Mouse (Mus musculus): ENCODE measurements around the gene AI413582. TPM values are rescaled to one million over a fixed set of nuclear protein-coding genes. Genes with fewer than 3 reads are reported as not detected.

The AI413582 gene
- polyA plus RNA-seq, 1 experiment from 2014 or later, result 17.1 TPM

GRCm38 (mm10) chr17:27554062-27554960, 11.2 kb downstream of the AI413582 start:
- Histone ChIP-seq H3K27ac (ENCODE audit: low read depth, low read length) (peak overlapping the region; percentile 97), H3K9me3 (ENCODE audit: control insufficient read depth, low read length) (no peaks in the 10 kb centered on the region), H3K36me3 (ENCODE audit: control insufficient read depth, insufficient read depth, low read length) (no peaks in the 10 kb centered on the region), H3K4me2 (replicated peaks; ENCODE audit: low read depth, low read length) (peak overlapping the region; percentile 92), H3K9ac (ENCODE audit: low read depth, low read length) (peak overlapping the region; percentile 93), H3K4me1 (replicated peaks; ENCODE audit: control insufficient read depth, insufficient read depth, low read length) (peaks cover 20% of the 10 kb centered on the region), H3K27me3 (ENCODE audit: control insufficient read depth, insufficient read depth, low read length) (no peaks in the 10 kb centered on the region), H3K4me3 (ENCODE audit: low read depth, low read length) (peak overlapping the region; percentile 85)
- WGBS, result 37% methylated on average over 20 of the region's 20 CpGs
- DNase-seq (ENCODE audit: low spot score) (no peak), ATAC-seq (ENCODE audit: low FRiP score) (no peak)

GRCm38 (mm10) chr17:27552215-27553201, 13.0 kb downstream of the AI413582 start:
- H3K4me2 ChIP-seq (replicated peaks; ENCODE audit: low read depth, low read length), result no peak overlapping the region
- WGBS, result 78% methylated on average over 23 of the region's 23 CpGs
- peaks cover 17% of the 10 kb centered on the region for H3K4me1 ChIP-seq (replicated peaks; ENCODE audit: control insufficient read depth, insufficient read depth, low read length)

DNA sequence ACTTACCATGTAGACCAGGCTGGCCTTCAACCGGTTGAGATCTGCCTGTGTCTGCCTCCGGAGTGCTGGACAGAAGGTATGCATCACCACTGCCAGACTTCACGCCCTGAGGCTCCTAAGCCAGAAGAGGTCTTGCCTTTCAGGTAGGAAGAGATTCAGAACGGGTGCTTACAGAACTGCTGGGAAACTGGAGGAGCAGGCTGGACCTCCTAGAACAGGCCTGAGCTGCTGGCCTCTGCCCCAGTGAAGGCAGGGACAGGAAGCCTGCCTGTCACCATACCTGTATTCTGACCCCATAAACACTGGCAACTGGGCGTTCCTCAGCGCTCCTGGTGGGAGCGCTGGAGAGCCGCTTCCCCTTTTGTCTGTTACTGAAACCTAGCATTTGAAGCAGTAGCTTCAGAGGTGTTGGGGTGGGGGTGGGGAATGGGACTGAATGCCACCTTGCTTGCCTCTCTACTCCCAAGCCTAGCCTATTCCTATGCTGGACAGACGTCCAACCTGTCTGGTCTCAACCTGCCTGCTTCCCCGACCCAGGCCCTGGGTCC, 14.1 kb downstream of the AI413582 start:
- H3K27ac ChIP-seq (ENCODE audit: low read depth, low read length), result no peak overlapping the region
- H3K4me1 ChIP-seq (replicated peaks; ENCODE audit: control insufficient read depth, insufficient read depth, low read length), result peaks cover 17% of the 10 kb centered on the region
- DNase-seq (ENCODE audit: low spot score) (no peak), ATAC-seq (ENCODE audit: low FRiP score) (no peak)
- no peaks in the 10 kb centered on the region for H3K36me3 ChIP-seq (ENCODE audit: control insufficient read depth, insufficient read depth, low read length)
- 64% methylated on average over 10 of the region's 10 CpGs for WGBS
- no peak overlapping the region for H3K4me2 ChIP-seq (replicated peaks; ENCODE audit: low read depth, low read length)
- no peak overlapping the region for H3K9ac ChIP-seq (ENCODE audit: low read depth, low read length)
- H3K4me3 ChIP-seq (ENCODE audit: low read depth, low read length), result no peak overlapping the region
- no peaks in the 10 kb centered on the region for H3K27me3 ChIP-seq (ENCODE audit: control insufficient read depth, insufficient read depth, low read length)
- H3K9me3 ChIP-seq (ENCODE audit: control insufficient read depth, low read length), result no peaks in the 10 kb centered on the region

More at GRCm38 (mm10) chr17:27552215-27553201, 13.0 kb downstream of the AI413582 start:
- Histone ChIP-seq H3K9me3 (ENCODE audit: control insufficient read depth, low read length) (no peaks in the 10 kb centered on the region), H3K27me3 (ENCODE audit: control insufficient read depth, insufficient read depth, low read length) (no peaks in the 10 kb centered on the region), H3K27ac (ENCODE audit: low read depth, low read length) (no peak overlapping the region), H3K4me3 (ENCODE audit: low read depth, low read length) (no peak overlapping the region), H3K9ac (ENCODE audit: low read depth, low read length) (no peak overlapping the region), H3K36me3 (ENCODE audit: control insufficient read depth, insufficient read depth, low read length) (no peaks in the 10 kb centered on the region)
- DNase-seq (ENCODE audit: low spot score) (no peak), ATAC-seq (ENCODE audit: low FRiP score) (no peak)

GRCm38 (mm10) chr17:27549234-27549633, 16.3 kb downstream of the AI413582 start:
- Histone ChIP-seq H3K4me1 (replicated peaks; ENCODE audit: control insufficient read depth, insufficient read depth, low read length) (peaks cover 12% of the 10 kb centered on the region), H3K4me3 (ENCODE audit: low read depth, low read length) (no peak overlapping the region), H3K9ac (ENCODE audit: low read depth, low read length) (peak overlapping the region; percentile 27; the same call in 1 of the 2 replicates), H3K9me3 (ENCODE audit: control insufficient read depth, low read length) (no peaks in the 10 kb centered on the region), H3K4me2 (replicated peaks; ENCODE audit: low read depth, low read length) (no peak overlapping the region), H3K36me3 (ENCODE audit: control insufficient read depth, insufficient read depth, low read length) (no peaks in the 10 kb centered on the region), H3K27ac (ENCODE audit: low read depth, low read length) (no peak overlapping the region), H3K27me3 (ENCODE audit: control insufficient read depth, insufficient read depth, low read length) (no peaks in the 10 kb centered on the region)
- WGBS, result 45% methylated on average over 8 of the region's 8 CpGs
- DNase-seq (ENCODE audit: low spot score) (peak; percentile 34), ATAC-seq (ENCODE audit: low FRiP score) (no peak)

- no peak for ATAC-seq (ENCODE audit: low FRiP score)
- H3K9ac ChIP-seq (ENCODE audit: low read depth, low read length), result no peak overlapping the region
- no peak for DNase-seq (ENCODE audit: low spot score)
- no peak overlapping the region for H3K4me3 ChIP-seq (ENCODE audit: low read depth, low read length)
- H3K36me3 ChIP-seq (ENCODE audit: control insufficient read depth, insufficient read depth, low read length), result no peaks in the 10 kb centered on the region
- H3K27ac ChIP-seq (ENCODE audit: low read depth, low read length), result no peak overlapping the region
- WGBS, result 71% methylated on average over 9 of the region's 9 CpGs
- no peaks in the 10 kb centered on the region for H3K9me3 ChIP-seq (ENCODE audit: control insufficient read depth, low read length)
- no peak overlapping the region for H3K4me2 ChIP-seq (replicated peaks; ENCODE audit: low read depth, low read length)
- no peaks in the 10 kb centered on the region for H3K27me3 ChIP-seq (ENCODE audit: control insufficient read depth, insufficient read depth, low read length)
- H3K4me1 ChIP-seq (replicated peaks; ENCODE audit: control insufficient read depth, insufficient read depth, low read length), result peaks cover 12% of the 10 kb centered on the region
These were observed 18.2 kb downstream of the AI413582 start for GRCm38 (mm10) chr17:27547253-27547868.

GRCm38 (mm10) chr17:27546574-27547085, 18.9 kb downstream of the AI413582 start:
- Histone ChIP-seq H3K9me3 (ENCODE audit: control insufficient read depth, low read length) (no peaks in the 10 kb centered on the region), H3K4me1 (replicated peaks; ENCODE audit: control insufficient read depth, insufficient read depth, low read length) (peaks cover 12% of the 10 kb centered on the region), H3K4me2 (replicated peaks; ENCODE audit: low read depth, low read length) (no peak overlapping the region), H3K4me3 (ENCODE audit: low read depth, low read length) (no peak overlapping the region), H3K9ac (ENCODE audit: low read depth, low read length) (no peak overlapping the region), H3K36me3 (ENCODE audit: control insufficient read depth, insufficient read depth, low read length) (no peaks in the 10 kb centered on the region), H3K27ac (ENCODE audit: low read depth, low read length) (no peak overlapping the region), H3K27me3 (ENCODE audit: control insufficient read depth, insufficient read depth, low read length) (no peaks in the 10 kb centered on the region)
- no peak for ATAC-seq (ENCODE audit: low FRiP score)
- no peak for DNase-seq (ENCODE audit: low spot score)
- 60% methylated on average over 7 of the region's 7 CpGs for WGBS

- no peaks in the 10 kb centered on the region for H3K27me3 ChIP-seq (ENCODE audit: control insufficient read depth, insufficient read depth, low read length)
- 54% methylated on average over 12 of the region's 12 CpGs for WGBS
- no peaks in the 10 kb centered on the region for H3K9me3 ChIP-seq (ENCODE audit: control insufficient read depth, low read length)
- ATAC-seq (ENCODE audit: low FRiP score) (no peak), DNase-seq (ENCODE audit: low spot score) (no peak)
- H3K36me3 ChIP-seq (ENCODE audit: control insufficient read depth, insufficient read depth, low read length), result no peaks in the 10 kb centered on the region
- no peak overlapping the region for H3K4me3 ChIP-seq (ENCODE audit: low read depth, low read length)
- no peak overlapping the region for H3K27ac ChIP-seq (ENCODE audit: low read depth, low read length)
- no peak overlapping the region for H3K9ac ChIP-seq (ENCODE audit: low read depth, low read length)
- peaks cover 12% of the 10 kb centered on the region for H3K4me1 ChIP-seq (replicated peaks; ENCODE audit: control insufficient read depth, insufficient read depth, low read length)
- no peak overlapping the region for H3K4me2 ChIP-seq (replicated peaks; ENCODE audit: low read depth, low read length)
These were observed 19.6 kb downstream of the AI413582 start for GRCm38 (mm10) chr17:27545991-27546390.

DNA sequence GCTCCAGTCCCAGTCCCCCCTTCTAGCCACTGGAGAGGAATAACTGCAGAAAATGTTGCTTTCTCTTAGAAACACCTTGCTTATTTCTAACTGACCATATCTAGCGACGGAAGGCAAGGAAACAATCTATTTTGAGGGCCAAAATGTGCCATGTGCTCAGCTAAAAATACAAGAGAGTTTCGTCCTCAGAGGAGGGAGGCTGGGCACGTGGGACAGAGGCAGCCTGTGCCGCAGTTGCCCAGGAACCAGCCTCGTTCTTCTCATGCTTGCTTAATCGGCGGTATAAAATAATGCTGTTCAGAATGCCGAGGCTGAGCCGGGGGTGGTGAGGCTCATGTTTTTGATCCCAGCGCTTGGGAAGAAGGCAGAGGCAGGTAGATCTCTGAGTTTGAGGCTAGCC, 21.0 kb downstream of the AI413582 start:
- no peaks in the 10 kb centered on the region for H3K9me3 ChIP-seq (ENCODE audit: control insufficient read depth, low read length)
- 90% methylated on average over 11 of the region's 11 CpGs for WGBS
- no peaks in the 10 kb centered on the region for H3K36me3 ChIP-seq (ENCODE audit: control insufficient read depth, insufficient read depth, low read length)
- no peak overlapping the region for H3K4me3 ChIP-seq (ENCODE audit: low read depth, low read length)
- ATAC-seq (ENCODE audit: low FRiP score) (no peak), DNase-seq (ENCODE audit: low spot score) (no peak)
- no peak overlapping the region for H3K4me2 ChIP-seq (replicated peaks; ENCODE audit: low read depth, low read length)
- peaks cover 11% of the 10 kb centered on the region for H3K4me1 ChIP-seq (replicated peaks; ENCODE audit: control insufficient read depth, insufficient read depth, low read length)
- H3K27me3 ChIP-seq (ENCODE audit: control insufficient read depth, insufficient read depth, low read length), result no peaks in the 10 kb centered on the region
- H3K27ac ChIP-seq (ENCODE audit: low read depth, low read length), result no peak overlapping the region
- no peak overlapping the region for H3K9ac ChIP-seq (ENCODE audit: low read depth, low read length)

Measured in hindbrain, embryonic 11.5 days (tissue).